Mouse (Mus musculus): ENCODE measurements around the gene Slc39a13. TPM values are rescaled to one million over a fixed set of nuclear protein-coding genes. Genes with fewer than 3 reads are reported as not detected.

The Slc39a13 gene
- polyA plus RNA-seq, 1 experiment from 2014 or later: 18.9 TPM

DNA sequence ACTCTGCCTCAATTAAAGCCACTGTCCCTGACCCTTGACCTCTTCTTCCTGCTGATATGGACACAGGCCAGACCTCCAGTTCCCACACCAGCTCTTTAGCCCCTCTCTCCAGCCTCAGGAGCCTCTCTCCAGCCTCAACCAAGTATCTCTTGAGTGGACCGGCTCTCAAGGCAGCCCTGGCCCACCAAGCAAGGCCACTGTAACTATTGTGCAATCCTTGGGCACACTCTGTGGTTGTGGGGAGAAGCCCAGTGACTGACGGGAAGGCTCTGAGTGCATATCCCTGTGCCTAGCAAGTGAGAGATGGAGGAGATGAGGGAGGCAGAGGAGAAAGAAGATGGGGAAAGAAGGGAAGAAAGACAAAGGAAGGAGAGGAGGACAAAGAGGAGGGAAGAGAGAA is 27.9 kb upstream of the Slc39a13 start:
- no peaks in the 10 kb centered on the region for H3K9me3 ChIP-seq (ENCODE audit: control insufficient read depth, low read length)
- no peaks in the 10 kb centered on the region for H3K36me3 ChIP-seq (ENCODE audit: control insufficient read depth, insufficient read depth, low read length)
- H3K4me2 ChIP-seq: no peak overlapping the region
- H3K4me3 ChIP-seq (ENCODE audit: low read depth, low read length): no peak overlapping the region
- H3K9ac ChIP-seq (ENCODE audit: low read length): no peak overlapping the region
- H3K4me1 ChIP-seq (ENCODE audit: control insufficient read depth, insufficient read depth, low read length): no peaks in the 10 kb centered on the region
- WGBS: 88% methylated on average over 2 of the region's 2 CpGs
- no peak for ATAC-seq (ENCODE audit: low FRiP score)
- no peak for DNase-seq (ENCODE audit: low spot score, missing footprints)
- H3K27me3 ChIP-seq (ENCODE audit: control insufficient read depth, insufficient read depth, low read length): no peaks in the 10 kb centered on the region
- H3K27ac ChIP-seq (ENCODE audit: low read depth, low read length): no peak overlapping the region

- no peaks in the 10 kb centered on the region for H3K27me3 ChIP-seq (ENCODE audit: control insufficient read depth, insufficient read depth, low read length)
- no peak overlapping the region for H3K4me3 ChIP-seq (ENCODE audit: low read depth, low read length)
- no peaks in the 10 kb centered on the region for H3K4me1 ChIP-seq (ENCODE audit: control insufficient read depth, insufficient read depth, low read length)
- H3K9me3 ChIP-seq (ENCODE audit: control insufficient read depth, low read length): no peaks in the 10 kb centered on the region
- H3K27ac ChIP-seq (ENCODE audit: low read depth, low read length): no peak overlapping the region
- WGBS: 74% methylated on average over 10 of the region's 10 CpGs
- ATAC-seq (ENCODE audit: low FRiP score) (no peak), DNase-seq (ENCODE audit: low spot score, missing footprints) (no peak)
- H3K4me2 ChIP-seq: no peak overlapping the region
- H3K36me3 ChIP-seq (ENCODE audit: control insufficient read depth, insufficient read depth, low read length): no peaks in the 10 kb centered on the region
- no peak overlapping the region for H3K9ac ChIP-seq (ENCODE audit: low read length)
These were observed 26.8 kb upstream of the Slc39a13 start for GRCm38 (mm10) chr2:91097015-91097414.

DNA sequence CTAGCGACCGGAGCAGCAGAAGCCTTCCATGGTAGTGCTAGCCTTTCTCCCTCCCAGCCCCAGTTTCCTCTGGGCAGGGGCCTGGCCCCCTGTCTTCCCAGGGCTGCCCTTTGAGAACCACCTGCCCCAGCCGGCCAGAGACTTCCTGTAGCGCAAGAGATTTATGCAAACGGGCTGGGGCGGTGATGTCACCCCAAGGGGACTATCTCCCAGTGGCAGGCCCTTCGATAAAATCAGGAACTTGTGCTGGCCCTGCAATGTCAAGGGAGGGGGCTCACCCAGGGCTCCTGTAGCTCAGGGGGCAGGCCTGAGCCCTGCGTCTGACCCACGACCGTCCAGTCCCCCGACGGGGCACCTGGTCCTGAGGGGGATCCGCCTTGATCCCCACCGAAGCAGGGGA is 26.3 kb upstream of the Slc39a13 start:
- Histone ChIP-seq H3K9ac (ENCODE audit: low read length) (no peak overlapping the region), H3K4me3 (ENCODE audit: low read depth, low read length) (no peak overlapping the region), H3K4me1 (ENCODE audit: control insufficient read depth, insufficient read depth, low read length) (no peaks in the 10 kb centered on the region), H3K4me2 (no peak overlapping the region), H3K9me3 (ENCODE audit: control insufficient read depth, low read length) (no peaks in the 10 kb centered on the region), H3K36me3 (ENCODE audit: control insufficient read depth, insufficient read depth, low read length) (no peaks in the 10 kb centered on the region), H3K27me3 (ENCODE audit: control insufficient read depth, insufficient read depth, low read length) (no peaks in the 10 kb centered on the region), H3K27ac (ENCODE audit: low read depth, low read length) (no peak overlapping the region)
- DNase-seq (ENCODE audit: low spot score, missing footprints) (no peak), ATAC-seq (ENCODE audit: low FRiP score) (no peak)
- 76% methylated on average over 14 of the region's 14 CpGs for WGBS

DNA sequence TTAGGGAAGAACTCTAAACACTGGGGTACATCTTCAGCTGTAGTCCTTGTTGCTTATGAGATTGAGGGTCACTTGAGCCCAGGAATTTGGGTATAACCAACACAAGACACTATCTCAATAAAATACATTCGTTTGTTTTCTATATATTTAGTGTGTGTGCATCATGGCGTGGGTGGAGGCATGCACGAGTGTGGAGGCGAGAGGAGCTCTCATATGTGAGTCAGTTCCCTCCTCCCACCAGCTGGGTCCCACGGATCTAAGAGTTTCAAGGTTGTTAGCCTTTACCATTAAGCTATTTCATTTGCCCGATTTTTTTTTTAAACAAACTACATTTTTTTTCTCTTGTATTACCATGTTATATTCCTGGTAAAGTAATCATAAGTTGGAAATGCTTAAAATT is 20.6 kb upstream of the Slc39a13 start:
- WGBS: 77% methylated on average over 6 of the region's 6 CpGs
- no peak overlapping the region for H3K9ac ChIP-seq (ENCODE audit: low read length)
- no peaks in the 10 kb centered on the region for H3K9me3 ChIP-seq (ENCODE audit: control insufficient read depth, low read length)
- no peak overlapping the region for H3K27ac ChIP-seq (ENCODE audit: low read depth, low read length)
- no peak for ATAC-seq (ENCODE audit: low FRiP score)
- no peak overlapping the region for H3K4me2 ChIP-seq
- H3K36me3 ChIP-seq (ENCODE audit: control insufficient read depth, insufficient read depth, low read length): no peaks in the 10 kb centered on the region
- DNase-seq (ENCODE audit: low spot score, missing footprints): no peak
- H3K27me3 ChIP-seq (ENCODE audit: control insufficient read depth, insufficient read depth, low read length): no peaks in the 10 kb centered on the region
- H3K4me1 ChIP-seq (ENCODE audit: control insufficient read depth, insufficient read depth, low read length): no peaks in the 10 kb centered on the region
- no peak overlapping the region for H3K4me3 ChIP-seq (ENCODE audit: low read depth, low read length)

DNA sequence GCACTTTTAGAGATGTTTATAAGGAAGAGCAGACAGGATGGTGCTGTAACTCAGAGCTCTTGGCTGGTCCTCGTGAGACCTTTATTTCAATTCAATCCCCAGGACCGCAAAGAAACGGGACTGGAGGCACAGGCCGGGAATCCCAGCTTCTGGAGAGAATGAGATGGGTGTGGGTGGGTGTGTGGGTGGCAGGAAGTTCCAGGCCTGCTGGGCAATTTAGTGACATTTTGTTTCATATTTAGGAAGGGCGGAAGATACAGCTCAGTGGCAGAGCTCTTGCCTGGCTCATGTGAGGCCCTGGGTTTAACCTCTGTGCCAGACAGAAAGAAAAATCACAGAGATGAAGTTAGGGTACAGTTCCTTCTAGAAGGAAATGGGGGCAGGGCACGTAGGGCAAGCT is 20.0 kb upstream of the Slc39a13 start:
- Histone ChIP-seq H3K4me1 (ENCODE audit: control insufficient read depth, insufficient read depth, low read length) (no peaks in the 10 kb centered on the region), H3K4me2 (no peak overlapping the region), H3K27me3 (ENCODE audit: control insufficient read depth, insufficient read depth, low read length) (no peaks in the 10 kb centered on the region), H3K36me3 (ENCODE audit: control insufficient read depth, insufficient read depth, low read length) (no peaks in the 10 kb centered on the region), H3K4me3 (ENCODE audit: low read depth, low read length) (no peak overlapping the region), H3K9ac (ENCODE audit: low read length) (no peak overlapping the region), H3K9me3 (ENCODE audit: control insufficient read depth, low read length) (no peaks in the 10 kb centered on the region), H3K27ac (ENCODE audit: low read depth, low read length) (no peak overlapping the region)
- DNase-seq (ENCODE audit: low spot score, missing footprints) (no peak), ATAC-seq (ENCODE audit: low FRiP score) (no peak)
- WGBS: 81% methylated on average over 6 of the region's 6 CpGs

DNA sequence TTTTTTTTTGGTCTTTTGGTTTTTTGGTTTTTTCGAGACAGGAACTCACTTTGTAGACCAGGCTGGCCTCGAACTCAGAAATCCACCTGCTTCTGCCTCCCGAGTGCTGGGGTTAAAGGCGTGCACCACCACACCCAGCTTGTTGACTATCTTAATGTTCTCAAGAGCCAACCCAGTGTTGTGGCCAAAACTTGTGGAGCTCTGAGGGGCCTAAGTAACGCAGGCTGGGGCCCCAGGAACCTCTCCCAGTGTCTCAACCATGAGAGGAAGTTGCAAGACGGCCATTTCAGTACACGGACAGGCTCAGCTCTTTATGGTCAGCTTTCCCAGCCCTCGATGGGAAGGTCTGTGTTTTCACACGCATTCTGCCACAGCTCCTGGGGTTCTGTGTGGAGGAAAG is 18.8 kb upstream of the Slc39a13 start:
- no peak overlapping the region for H3K9ac ChIP-seq (ENCODE audit: low read length)
- H3K4me3 ChIP-seq (ENCODE audit: low read depth, low read length): no peak overlapping the region
- 86% methylated on average over 9 of the region's 9 CpGs for WGBS
- no peaks in the 10 kb centered on the region for H3K27me3 ChIP-seq (ENCODE audit: control insufficient read depth, insufficient read depth, low read length)
- no peak for ATAC-seq (ENCODE audit: low FRiP score)
- no peaks in the 10 kb centered on the region for H3K9me3 ChIP-seq (ENCODE audit: control insufficient read depth, low read length)
- no peak for DNase-seq (ENCODE audit: low spot score, missing footprints)
- no peak overlapping the region for H3K4me2 ChIP-seq
- H3K27ac ChIP-seq (ENCODE audit: low read depth, low read length): no peak overlapping the region
- no peaks in the 10 kb centered on the region for H3K4me1 ChIP-seq (ENCODE audit: control insufficient read depth, insufficient read depth, low read length)
- no peaks in the 10 kb centered on the region for H3K36me3 ChIP-seq (ENCODE audit: control insufficient read depth, insufficient read depth, low read length)

- WGBS: 86% methylated on average over 9 of the region's 9 CpGs
- H3K27me3 ChIP-seq (ENCODE audit: control insufficient read depth, insufficient read depth, low read length): no peaks in the 10 kb centered on the region
- H3K4me3 ChIP-seq (ENCODE audit: low read depth, low read length): no peak overlapping the region
These were observed 17.2 kb upstream of the Slc39a13 start for GRCm38 (mm10) chr2:91087453-91087852.

GRCm38 (mm10) chr2:91086392-91087237 is 16.4 kb upstream of the Slc39a13 start:
- no peak overlapping the region for H3K4me3 ChIP-seq (ENCODE audit: low read depth, low read length)
- no peaks in the 10 kb centered on the region for H3K4me1 ChIP-seq (ENCODE audit: control insufficient read depth, insufficient read depth, low read length)
- H3K9me3 ChIP-seq (ENCODE audit: control insufficient read depth, low read length): no peaks in the 10 kb centered on the region
- no peak overlapping the region for H3K9ac ChIP-seq (ENCODE audit: low read length)
- ATAC-seq (ENCODE audit: low FRiP score) (no peak), DNase-seq (ENCODE audit: low spot score, missing footprints) (no peak)
- H3K27ac ChIP-seq (ENCODE audit: low read depth, low read length): no peak overlapping the region
- WGBS: 60% methylated on average over 9 of the region's 9 CpGs
- H3K36me3 ChIP-seq (ENCODE audit: control insufficient read depth, insufficient read depth, low read length): no peaks in the 10 kb centered on the region
- no peak overlapping the region for H3K4me2 ChIP-seq
- no peaks in the 10 kb centered on the region for H3K27me3 ChIP-seq (ENCODE audit: control insufficient read depth, insufficient read depth, low read length)

More at GRCm38 (mm10) chr2:91087453-91087852, 17.2 kb upstream of the Slc39a13 start:
- H3K36me3 ChIP-seq (ENCODE audit: control insufficient read depth, insufficient read depth, low read length): no peaks in the 10 kb centered on the region
- DNase-seq (ENCODE audit: low spot score, missing footprints): no peak
- H3K4me2 ChIP-seq: no peak overlapping the region
- H3K9ac ChIP-seq (ENCODE audit: low read length): no peak overlapping the region
- H3K9me3 ChIP-seq (ENCODE audit: control insufficient read depth, low read length): no peaks in the 10 kb centered on the region
- ATAC-seq (ENCODE audit: low FRiP score): no peak
- no peaks in the 10 kb centered on the region for H3K4me1 ChIP-seq (ENCODE audit: control insufficient read depth, insufficient read depth, low read length)
- no peak overlapping the region for H3K27ac ChIP-seq (ENCODE audit: low read depth, low read length)

DNA sequence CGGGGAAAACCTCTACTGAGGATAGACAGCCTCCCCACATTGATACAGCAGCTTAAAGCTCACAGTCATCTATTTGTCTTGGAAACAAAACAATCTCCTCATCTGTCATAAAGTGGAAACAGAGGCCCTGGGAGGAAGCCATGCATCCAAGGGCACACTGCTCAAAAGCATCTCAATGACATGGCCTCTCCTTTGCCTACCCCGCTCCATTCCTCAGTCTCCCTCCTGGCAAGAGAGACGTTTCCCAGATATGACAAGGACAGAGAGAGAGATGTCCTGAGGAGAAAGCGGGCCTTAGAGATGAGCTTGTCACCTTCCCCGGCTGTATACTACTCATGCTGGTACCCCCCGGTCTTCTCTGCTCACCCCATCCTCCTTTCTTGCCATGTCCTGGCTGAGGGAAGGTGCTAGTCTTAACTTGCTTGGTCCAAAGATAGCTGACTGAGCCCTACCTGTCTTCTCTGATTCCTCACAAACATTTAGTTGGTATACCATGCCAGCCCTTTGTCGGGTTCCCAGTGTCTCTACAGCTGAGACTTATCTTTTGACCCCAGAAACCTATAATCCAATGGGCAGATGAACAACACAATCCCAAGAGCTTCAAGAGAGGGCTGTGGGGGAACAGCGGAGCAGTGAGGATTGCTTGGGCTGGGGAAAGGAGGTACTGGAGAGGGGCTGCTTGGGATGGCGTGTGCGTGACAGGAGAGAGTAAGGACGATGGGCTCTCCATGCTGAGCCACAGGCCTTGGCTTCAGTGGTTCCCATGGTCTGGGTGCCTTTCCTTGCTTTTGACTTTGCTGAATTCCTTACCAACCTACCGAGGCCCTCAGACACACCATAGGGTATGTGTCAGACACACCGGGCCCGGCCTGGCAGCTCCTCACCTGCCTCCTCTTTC is 15.5 kb upstream of the Slc39a13 start:
- H3K36me3 ChIP-seq (ENCODE audit: control insufficient read depth, insufficient read depth, low read length): no peaks in the 10 kb centered on the region
- H3K4me1 ChIP-seq (ENCODE audit: control insufficient read depth, insufficient read depth, low read length): no peaks in the 10 kb centered on the region
- no peak for ATAC-seq (ENCODE audit: low FRiP score)
- no peak overlapping the region for H3K9ac ChIP-seq (ENCODE audit: low read length)
- no peaks in the 10 kb centered on the region for H3K9me3 ChIP-seq (ENCODE audit: control insufficient read depth, low read length)
- no peak for DNase-seq (ENCODE audit: low spot score, missing footprints)
- no peak overlapping the region for H3K27ac ChIP-seq (ENCODE audit: low read depth, low read length)
- H3K4me2 ChIP-seq: no peak overlapping the region
- H3K4me3 ChIP-seq (ENCODE audit: low read depth, low read length): no peak overlapping the region
- no peaks in the 10 kb centered on the region for H3K27me3 ChIP-seq (ENCODE audit: control insufficient read depth, insufficient read depth, low read length)
- 91% methylated on average over 14 of the region's 14 CpGs for WGBS
